Mouse (Mus musculus): Measurements from ENCODE around the gene St8sia1.

St8sia1 gene

GRCm38 (mm10) chr6:142941596-142942381 is 22.5 kb downstream of the St8sia1 start:
- no peak for DNase-seq

GRCm38 (mm10) chr6:142941078-142941477 is 23.2 kb downstream of the St8sia1 start:
- DNase-seq = no peak

- no peak for DNase-seq
These were observed 25.5 kb downstream of the St8sia1 start for GRCm38 (mm10) chr6:142938549-142939345.

GRCm38 (mm10) chr6:142938074-142938473 is 26.2 kb downstream of the St8sia1 start:
- peak; percentile 54 for DNase-seq

GRCm38 (mm10) chr6:142932582-142932981 is 31.7 kb downstream of the St8sia1 start:
- no peak for DNase-seq

- no peak for DNase-seq
These were observed 32.1 kb downstream of the St8sia1 start for GRCm38 (mm10) chr6:142932144-142932543.

GRCm38 (mm10) chr6:142928551-142929309 is 35.5 kb downstream of the St8sia1 start:
- no peak for DNase-seq

GRCm38 (mm10) chr6:142926901-142927605 is 37.2 kb downstream of the St8sia1 start:
- DNase-seq = no peak

- no peak for DNase-seq
These were observed 38.3 kb downstream of the St8sia1 start for GRCm38 (mm10) chr6:142925921-142926320.

GRCm38 (mm10) chr6:142925374-142925773 is 38.9 kb downstream of the St8sia1 start:
- peak; percentile 72 for DNase-seq

- peak; percentile 41 for DNase-seq
These were observed 43.4 kb downstream of the St8sia1 start for GRCm38 (mm10) chr6:142920901-142921300.

- DNase-seq = peak; percentile 1
These were observed 45.6 kb downstream of the St8sia1 start for GRCm38 (mm10) chr6:142918691-142919090.

GRCm38 (mm10) chr6:142917471-142917901 is 46.8 kb downstream of the St8sia1 start:
- DNase-seq = no peak

- no peak for DNase-seq
These were observed 47.8 kb downstream of the St8sia1 start for GRCm38 (mm10) chr6:142916271-142916941.

- peak; percentile 1 for DNase-seq
These were observed 48.8 kb downstream of the St8sia1 start for GRCm38 (mm10) chr6:142915464-142915863.

- DNase-seq = peak; percentile 0
These were observed 49.6 kb downstream of the St8sia1 start for GRCm38 (mm10) chr6:142914676-142915075.

- DNase-seq = no peak
These were observed 53.0 kb downstream of the St8sia1 start for GRCm38 (mm10) chr6:142911263-142911662.

GRCm38 (mm10) chr6:142910721-142911120 is 53.5 kb downstream of the St8sia1 start:
- DNase-seq = no peak

GRCm38 (mm10) chr6:142909771-142910105 is 54.5 kb downstream of the St8sia1 start:
- DNase-seq = no peak

- DNase-seq = no peak
These were observed 55.1 kb downstream of the St8sia1 start for GRCm38 (mm10) chr6:142908911-142909770.

GRCm38 (mm10) chr6:142908412-142908811 is 55.8 kb downstream of the St8sia1 start:
- no peak for DNase-seq

Measured in cerebellum, adult 11-12 months (tissue).